Mouse (Mus musculus): Measurements from ENCODE around the gene Cfap97. TPM values are rescaled to one million over a fixed set of nuclear protein-coding genes. Genes with fewer than 3 reads are reported as not detected.

The Cfap97 gene
- total and polyA plus RNA-seq, 3 experiments = 8.5 to 9.3 TPM; not detected in 1

GRCm38 (mm10) chr8:46162953-46163869 lies 11.6 kb downstream of the Cfap97 start (continued):
- TF ChIP-seq SIN3A (IDR thresholded peaks at IDR 0.05; ENCODE audit: low read length) = peak; percentile 74
- peak; percentile 53 for TF ChIP-seq TBP (IDR thresholded peaks at IDR 0.05; ENCODE audit: low read depth, low read length)
- no peak for TF ChIP-seq BHLHE40 (IDR thresholded peaks at IDR 0.05; ENCODE audit: borderline replicate concordance, low read depth, low read length)
- TF ChIP-seq MAZ (IDR thresholded peaks at IDR 0.05; ENCODE audit: low read depth, low read length) = peak; percentile 85; the same call in 1 of the 2 replicates
- TF ChIP-seq POLR2AphosphoS2 (IDR thresholded peaks at IDR 0.05; ENCODE audit: low read length) = peak; percentile 95

GRCm38 (mm10) chr8:46163870-46164190 lies 12.3 kb downstream of the Cfap97 start:
- peak overlapping the region; percentile 69 to 98 for H3K4me3 ChIP-seq (ENCODE audit: control insufficient read depth in 1 of 2, insufficient read depth in 1 of 2, low read depth in 2 of 2, low read length in 2 of 2)
- peaks cover 0 to 12% of the 10 kb centered on the region in 2 experiments; a peak in 2 of 4 replicates for H3K36me3 ChIP-seq (ENCODE audit: control insufficient read depth in 1 of 2, insufficient read depth in 2 of 2, low read length in 2 of 2)
- peak overlapping the region; percentile 95 for H3K9ac ChIP-seq (ENCODE audit: control insufficient read depth, low read depth, low read length, poor library complexity, severe bottlenecking)
- H3K27me3 ChIP-seq (ENCODE audit: control insufficient read depth in 1 of 2, insufficient read depth in 2 of 2, low read length in 2 of 2) = no peaks in the 10 kb centered on the region
- no peak for DNase-seq (ENCODE audit: low read depth, low spot score)
- peaks cover 10 to 13% of the 10 kb centered on the region in 2 experiments; a peak in 3 of 4 replicates for H3K4me1 ChIP-seq (ENCODE audit: control insufficient read depth in 1 of 2, insufficient read depth in 2 of 2, low read length in 2 of 2)
- H3K27ac ChIP-seq (ENCODE audit: control insufficient read depth, low read depth, low read length) = peak overlapping the region; percentile 85
- peaks cover 13% of the 10 kb centered on the region for H3K79me2 ChIP-seq (ENCODE audit: control insufficient read depth, insufficient read depth, low read length, poor library complexity)
- no peaks in the 10 kb centered on the region for H3K9me3 ChIP-seq (replicated peaks; ENCODE audit: insufficient read depth, low read length)
- TF ChIP-seq MYC (IDR thresholded peaks at IDR 0.05; ENCODE audit: low read depth, low read length) (no peak), ZNF384 (IDR thresholded peaks at IDR 0.05; ENCODE audit: low read depth, low read length) (peak; percentile 78)

GRCm38 (mm10) chr8:46173651-46174050 lies 22.1 kb downstream of the Cfap97 start:
- DNase-seq (ENCODE audit: low read depth, low spot score) = no peak
- no peaks in the 10 kb centered on the region for H3K9me3 ChIP-seq (replicated peaks; ENCODE audit: insufficient read depth, low read length)
- no peak overlapping the region for H3K4me3 ChIP-seq (ENCODE audit: control insufficient read depth in 1 of 2, insufficient read depth in 1 of 2, low read depth in 2 of 2, low read length in 2 of 2)
- peaks cover 2 to 15% of the 10 kb centered on the region in 2 experiments; a peak in 3 of 4 replicates for H3K4me1 ChIP-seq (ENCODE audit: control insufficient read depth in 1 of 2, insufficient read depth in 2 of 2, low read length in 2 of 2)
- H3K9ac ChIP-seq (ENCODE audit: control insufficient read depth, low read depth, low read length, poor library complexity, severe bottlenecking) = no peak overlapping the region
- peaks cover 2% of the 10 kb centered on the region; the same call in 1 of the 2 replicates for H3K79me2 ChIP-seq (ENCODE audit: control insufficient read depth, insufficient read depth, low read length, poor library complexity)
- 0 out of 2 replicates have a peak, but pooled peaks have one; percentile 7 for TF ChIP-seq TCF12 (IDR thresholded peaks at IDR 0.05; ENCODE audit: low read depth, low read length)
- no peak for TF ChIP-seq MAZ (IDR thresholded peaks at IDR 0.05; ENCODE audit: low read depth, low read length)
- H3K36me3 ChIP-seq (ENCODE audit: control insufficient read depth in 1 of 2, insufficient read depth in 2 of 2, low read length in 2 of 2) = peaks cover 2 to 11% of the 10 kb centered on the region in 2 experiments; a peak in 3 of 4 replicates
- H3K27ac ChIP-seq (ENCODE audit: control insufficient read depth, low read depth, low read length) = no peak overlapping the region
- no peaks in the 10 kb centered on the region for H3K27me3 ChIP-seq (ENCODE audit: control insufficient read depth in 1 of 2, insufficient read depth in 2 of 2, low read length in 2 of 2)

GRCm38 (mm10) chr8:46180136-46180535 lies 28.6 kb downstream of the Cfap97 start:
- H3K4me3 ChIP-seq (ENCODE audit: control insufficient read depth in 1 of 2, insufficient read depth in 1 of 2, low read depth in 2 of 2, low read length in 2 of 2) = no peak overlapping the region
- no peaks in the 10 kb centered on the region; the same call in 1 of the 2 replicates for H3K9me3 ChIP-seq (replicated peaks; ENCODE audit: insufficient read depth, low read length)
- DNase-seq (ENCODE audit: low read depth, low spot score) = no peak
- peaks cover 0 to 5% of the 10 kb centered on the region in 2 experiments; a peak in 2 of 4 replicates for H3K36me3 ChIP-seq (ENCODE audit: control insufficient read depth in 1 of 2, insufficient read depth in 2 of 2, low read length in 2 of 2)
- TF ChIP-seq MXI1 (IDR thresholded peaks at IDR 0.05; ENCODE audit: low read depth, low read length) = no peak
- TF ChIP-seq ETS1 (IDR thresholded peaks at IDR 0.05; ENCODE audit: low read depth, low read length) = no peak
- no peaks in the 10 kb centered on the region for H3K27me3 ChIP-seq (ENCODE audit: control insufficient read depth in 1 of 2, insufficient read depth in 2 of 2, low read length in 2 of 2)
- H3K27ac ChIP-seq (ENCODE audit: control insufficient read depth, low read depth, low read length) = no peak overlapping the region
- no peak overlapping the region for H3K9ac ChIP-seq (ENCODE audit: control insufficient read depth, low read depth, low read length, poor library complexity, severe bottlenecking)
- no peaks in the 10 kb centered on the region for H3K4me1 ChIP-seq (ENCODE audit: control insufficient read depth in 1 of 2, insufficient read depth in 2 of 2, low read length in 2 of 2)
- H3K79me2 ChIP-seq (ENCODE audit: control insufficient read depth, insufficient read depth, low read length, poor library complexity) = peaks cover 5% of the 10 kb centered on the region; the same call in 1 of the 2 replicates

Data from MEL (cell line).